Mouse (Mus musculus): ENCODE data around the gene Gja3. TPM values are rescaled to one million over a fixed set of nuclear protein-coding genes. Genes with fewer than 3 reads are reported as not detected.
"Not testable (repeated sequence)": the region's sequence is repeated elsewhere in the genome, so short reads cannot be mapped to it uniquely, and the experiment has no call there.

Gja3 gene
- polyA plus RNA-seq (2012; rRNA removed): not detected in 2 replicates

- DNase-seq (ENCODE audit: low spot score): no peak
Observed at GRCm38 (mm10) chr14:57057563-57058321, at the start of gene Gja3. TSS of gene Gja3 (minus strand) at chr14:57058100.

GRCm38 (mm10) chr14:57107091-57107490 lies 49.2 kb upstream of the Gja3 start:
- DNase-seq (ENCODE audit: low spot score): no peak

GRCm38 (mm10) chr14:57105721-57106120 lies 47.8 kb upstream of the Gja3 start:
- DNase-seq (ENCODE audit: low spot score): no peak

- no peak for DNase-seq (ENCODE audit: low spot score)
Observed at GRCm38 (mm10) chr14:57105111-57105510, 47.2 kb upstream of the Gja3 start.

- peak; percentile 47 for DNase-seq (ENCODE audit: low spot score)
Observed at GRCm38 (mm10) chr14:57104106-57105023, 46.5 kb upstream of the Gja3 start, which contains the start of gene Gjb2. TSS of gene Gjb2 (minus strand) at chr14:57104702.

GRCm38 (mm10) chr14:57103711-57104105 lies 45.8 kb upstream of the Gja3 start:
- DNase-seq (ENCODE audit: low spot score): no peak

- no peak for DNase-seq (ENCODE audit: low spot score)
Observed at GRCm38 (mm10) chr14:57103121-57103520, 45.2 kb upstream of the Gja3 start.

- no peak for DNase-seq (ENCODE audit: low spot score)
Observed at GRCm38 (mm10) chr14:57101623-57102022, 43.7 kb upstream of the Gja3 start.

- no peak for DNase-seq (ENCODE audit: low spot score)
Observed at GRCm38 (mm10) chr14:57095855-57096254, 38.0 kb upstream of the Gja3 start.

GRCm38 (mm10) chr14:57093029-57093428 lies 35.1 kb upstream of the Gja3 start:
- no peak for DNase-seq (ENCODE audit: low spot score)

GRCm38 (mm10) chr14:57090001-57090400 lies 32.1 kb upstream of the Gja3 start:
- no peak for DNase-seq (ENCODE audit: low spot score)

GRCm38 (mm10) chr14:57089107-57089506 lies 31.2 kb upstream of the Gja3 start:
- no peak for DNase-seq (ENCODE audit: low spot score)

GRCm38 (mm10) chr14:57084180-57084668 lies 26.3 kb upstream of the Gja3 start:
- no peak for DNase-seq (ENCODE audit: low spot score)

- no peak for DNase-seq (ENCODE audit: low spot score)
Observed at GRCm38 (mm10) chr14:57082863-57083262, 25.0 kb upstream of the Gja3 start.

- DNase-seq (ENCODE audit: low spot score): no peak
Observed at GRCm38 (mm10) chr14:57075537-57075936, 17.6 kb upstream of the Gja3 start.

- DNase-seq (ENCODE audit: low spot score): not testable (repeated sequence)
Observed at GRCm38 (mm10) chr14:57069906-57070305, 12.0 kb upstream of the Gja3 start.

GRCm38 (mm10) chr14:57066053-57066452 lies 8.2 kb upstream of the Gja3 start:
- DNase-seq (ENCODE audit: low spot score): no peak

- DNase-seq (ENCODE audit: low spot score): peak; percentile 44
Observed at GRCm38 (mm10) chr14:57060052-57060451, 2.2 kb upstream of the Gja3 start.

- no peak for DNase-seq (ENCODE audit: low spot score)
Observed at GRCm38 (mm10) chr14:57057204-57057562, 717 bp downstream of the Gja3 start.

- no peak for DNase-seq (ENCODE audit: low spot score)
Observed at GRCm38 (mm10) chr14:57052713-57053112, 5.2 kb downstream of the Gja3 start.

- no peak for DNase-seq (ENCODE audit: low spot score)
Observed at GRCm38 (mm10) chr14:57043863-57044262, 14.0 kb downstream of the Gja3 start.

- no peak for DNase-seq (ENCODE audit: low spot score)
Observed at GRCm38 (mm10) chr14:57041439-57041838, 16.5 kb downstream of the Gja3 start.

Data from urinary bladder, adult 2 months (tissue).